In genomic region chr4:122886579-122887254, GRCm38 (mm10) we compare ENCODE assay signal across 9 mouse cellular contexts. TPM values are rescaled to one million over a fixed set of nuclear protein-coding genes. Genes with fewer than 3 reads are reported as not detected.
A peak's percentile ranks its signal among the peaks of the same experiment; 100 is the strongest.
DNase-seq lines count a peak whose midpoint lies in the region; ATAC-seq and TF ChIP-seq lines count a peak whose summit lies in the region.
"Had no signal": no experiment of that assay in that cellular context is flagged by ENCODE, and none has a peak within 500 bp of the region (broad histone marks: within the 10 kb centered on the region; RNA-seq: fewer than 3 reads in every experiment).

No protein-coding gene starts in this region.

- peak overlapping the region; percentile 94 for H3K9ac ChIP-seq in heart, embryonic 11.5 days (ENCODE audit: low read depth, low read length)
- H3K9ac ChIP-seq in limb, embryonic 15.5 days: peak overlapping the region; percentile 71
- peak overlapping the region; percentile 83 for H3K9ac ChIP-seq in neural tube, embryonic 15.5 days (replicated peaks)

- no peaks in the 10 kb centered on the region for H3K27me3 ChIP-seq in heart, embryonic 11.5 days (ENCODE audit: control insufficient read depth, insufficient read depth, low read length)
- H3K27me3 ChIP-seq in C2C12 (ENCODE audit: control insufficient read depth, insufficient read depth, insufficient read length): no peaks in the 10 kb centered on the region
- H3K27me3 ChIP-seq in limb, embryonic 15.5 days: no peaks in the 10 kb centered on the region
- no peaks in the 10 kb centered on the region for H3K27me3 ChIP-seq in neural tube, embryonic 15.5 days (replicated peaks)
- H3K27me3 ChIP-seq: Patski had no signal

- H3K4me1 ChIP-seq in heart, embryonic 11.5 days (ENCODE audit: control insufficient read depth, insufficient read depth, low read length): peaks cover 17% of the 10 kb centered on the region
- H3K4me1 ChIP-seq in embryonic fibroblast, embryonic 13.5 days (ENCODE audit: control insufficient read depth, insufficient read depth, low read length): peaks cover 6% of the 10 kb centered on the region
- peaks cover 35% of the 10 kb centered on the region for H3K4me1 ChIP-seq in limb, embryonic 15.5 days
- peaks cover 48% of the 10 kb centered on the region for H3K4me1 ChIP-seq in neural tube, embryonic 15.5 days

- H3K79me2 ChIP-seq in C2C12 (ENCODE audit: control insufficient read depth, insufficient read depth): peaks cover 40% of the 10 kb centered on the region

- peak overlapping the region; percentile 94 for H3K4me3 ChIP-seq in heart, embryonic 11.5 days (ENCODE audit: low read depth, low read length)
- H3K4me3 ChIP-seq in C2C12 (ENCODE audit: insufficient read depth, poor library complexity, severe bottlenecking): peak overlapping the region; percentile 36
- H3K4me3 ChIP-seq in embryonic fibroblast, embryonic 13.5 days (ENCODE audit: insufficient read depth, low read length): peak overlapping the region; percentile 53
- H3K4me3 ChIP-seq in limb, embryonic 15.5 days: peak overlapping the region; percentile 82
- H3K4me3 ChIP-seq in neural tube, embryonic 15.5 days (replicated peaks): peak overlapping the region; percentile 94

- intact Hi-C loops in left cerebral cortex, postnatal 10 days (cut with DNase I): no loop called here

- peak overlapping the region; percentile 100 for H3K27ac ChIP-seq in heart, embryonic 11.5 days (ENCODE audit: low read depth, low read length)
- H3K27ac ChIP-seq in embryonic fibroblast, embryonic 13.5 days (ENCODE audit: insufficient read depth, low read length): peak overlapping the region; percentile 99
- peak overlapping the region; percentile 100 for H3K27ac ChIP-seq in limb, embryonic 15.5 days
- H3K27ac ChIP-seq in neural tube, embryonic 15.5 days (replicated peaks): peak overlapping the region; percentile 99

- peak; percentile 29; the same call in 1 of the 2 replicates for TF ChIP-seq POLR2A in embryonic fibroblast, embryonic 13.5 days (IDR thresholded peaks at IDR 0.05; ENCODE audit: low read depth, low read length)

- no peak for DNase-seq in heart, postnatal 4 days
- DNase-seq in thymus, postnatal 25 days: no peak
- no peak for DNase-seq in left cerebral cortex, postnatal 10 days (ENCODE audit: extremely low spot score in 1 of 2, low spot score in 2 of 2)

- no peaks in the 10 kb centered on the region for H3K9me3 ChIP-seq in heart, embryonic 11.5 days (replicated peaks; ENCODE audit: control insufficient read depth, low read length)
- H3K9me3 ChIP-seq in limb, embryonic 15.5 days: no peaks in the 10 kb centered on the region
- H3K9me3 ChIP-seq in neural tube, embryonic 15.5 days (replicated peaks): no peaks in the 10 kb centered on the region

- peak overlapping the region; percentile 91 for H3K4me2 ChIP-seq in heart, embryonic 11.5 days
- peak overlapping the region; percentile 86 for H3K4me2 ChIP-seq in limb, embryonic 15.5 days
- H3K4me2 ChIP-seq in neural tube, embryonic 15.5 days: peak overlapping the region; percentile 89

- no peaks in the 10 kb centered on the region for H3K36me3 ChIP-seq in heart, embryonic 11.5 days (ENCODE audit: control insufficient read depth, insufficient read depth, low read length)
- peaks cover 7% of the 10 kb centered on the region for H3K36me3 ChIP-seq in C2C12 (ENCODE audit: control insufficient read depth, insufficient read depth)
- no peaks in the 10 kb centered on the region for H3K36me3 ChIP-seq in limb, embryonic 15.5 days
- H3K36me3 ChIP-seq in neural tube, embryonic 15.5 days: no peaks in the 10 kb centered on the region

- 8% methylated on average over 19 of the region's 19 CpGs for WGBS in heart, embryonic 11.5 days (ENCODE audit: insufficient replicate concordance)
- 2% methylated on average over 19 of the region's 19 CpGs for WGBS in limb, embryonic 15.5 days
- 2% methylated on average over 19 of the region's 19 CpGs for WGBS in neural tube, embryonic 15.5 days

- no peak for TF ChIP-seq CTCF in C2C12 (IDR thresholded peaks at IDR 0.05; ENCODE audit: control insufficient read depth, insufficient read depth, insufficient read length)
- no peak for TF ChIP-seq CTCF in embryonic fibroblast, embryonic 13.5 days (IDR thresholded peaks at IDR 0.05; ENCODE audit: borderline replicate concordance, insufficient read depth, low read length)

- ATAC-seq in heart, embryonic 11.5 days (replicated peaks; ENCODE audit: insufficient number of reproducible peaks, low FRiP score, low TSS enrichment): no peak
- no peak for ATAC-seq in limb, embryonic 15.5 days (ENCODE audit: insufficient number of reproducible peaks, low FRiP score, low TSS enrichment, low read depth)
- peak; percentile 0; the same call in 1 of the 2 replicates for ATAC-seq in neural tube, embryonic 15.5 days (ENCODE audit: low FRiP score)

- H3K79me3 ChIP-seq in C2C12 (ENCODE audit: low read depth): peaks cover 38% of the 10 kb centered on the region

- peak overlapping the region; percentile 96 for H3ac ChIP-seq in C2C12 (ENCODE audit: control insufficient read depth, insufficient read length, low read depth)

TF ChIP-seq in C2C12, 6 proteins besides CTCF, POLR2A, EP300 and RAD21:
- TF ChIP-seq MAX (IDR thresholded peaks at IDR 0.05): peak; percentile 21
- TF ChIP-seq USF1 (IDR thresholded peaks at IDR 0.05; ENCODE audit: low read depth): no peak

RNA-seq across cellular contexts. Expression of gene Cap1, which starts 0.9 kb away (rescaled TPM):
- 54.1 and 54.8 TPM in 2 replicates for polyA plus RNA-seq in heart, embryonic 11.5 days (2014; fragmentation: Nextera tagmentation; extraction: Ambion mirVana)
- 10 to 100 TPM; 88.9 to 90.8 TPM for total RNA-seq in heart, postnatal 4 days (2021)
- polyA plus RNA-seq in C2C12 (2012; fragmentation: generic; extraction: Trizol): 384 TPM
- 317 and 412 TPM in 2 replicates for polyA plus RNA-seq in embryonic fibroblast, embryonic 13.5 days (2011; ENCODE audit: insufficient read length, low read depth, missing spikeins)
- polyA plus RNA-seq in limb, embryonic 15.5 days (2015; fragmentation: Nextera tagmentation; extraction: Ambion mirVana): 64.5 and 78.3 TPM in 2 replicates
- polyA plus RNA-seq in neural tube, embryonic 15.5 days (2015; fragmentation: Nextera tagmentation; extraction: Ambion mirVana): 73.5 and 78.6 TPM in 2 replicates
- 100 to 1,000 TPM; 203 to 204 TPM for total RNA-seq in left cerebral cortex, postnatal 10 days (2021)

RNA-seq across cellular contexts. Expression of gene Ppt1, which starts 50.7 kb away (rescaled TPM):
- 61.8 and 66.4 TPM in 2 replicates for polyA plus RNA-seq in heart, embryonic 11.5 days (2014; fragmentation: Nextera tagmentation; extraction: Ambion mirVana)
- total RNA-seq in heart, postnatal 4 days (2021): 10 to 100 TPM; 35.5 to 36.4 TPM
- polyA plus RNA-seq in C2C12 (2012; fragmentation: generic; extraction: Trizol): 40.0 TPM
- polyA plus RNA-seq in embryonic fibroblast, embryonic 13.5 days (2011; ENCODE audit: insufficient read length, low read depth, missing spikeins): 66.8 and 75.8 TPM in 2 replicates
- polyA plus RNA-seq in limb, embryonic 15.5 days (2015; fragmentation: Nextera tagmentation; extraction: Ambion mirVana): 79.4 and 83.0 TPM in 2 replicates
- polyA plus RNA-seq in neural tube, embryonic 15.5 days (2015; fragmentation: Nextera tagmentation; extraction: Ambion mirVana): 97.0 and 121 TPM in 2 replicates
- 10 to 100 TPM; 74.2 to 77.4 TPM for total RNA-seq in left cerebral cortex, postnatal 10 days (2021)

Comparison
In these comparisons a context has a peak if more than half of its experiments do, and no peak if none do; other contexts are left out.
1. H3K4me3 ChIP-seq: peak in every context shown above with its lines; median percentile 94 in heart, embryonic 11.5 days; 94 in neural tube, embryonic 15.5 days; 82 in limb, embryonic 15.5 days; 53 in embryonic fibroblast, embryonic 13.5 days; 36 in C2C12.